Mouse (Mus musculus) lung, embryonic 16.5 days (tissue): ENCODE measurements around the gene Olfr155. TPM values are rescaled to one million over a fixed set of nuclear protein-coding genes. Genes with fewer than 3 reads are reported as not detected.

Experiments
- ATAC-seq: fragments of 200-750 bp; cut with Nextera tagmentation; 2 replicates; pipeline ENCODE4 v1.8.0; 2017; ENCODE audit warnings: low read depth, mild to moderate bottlenecking, moderate library complexity
- H3K27ac ChIP-seq: fragments of 300-500 bp; sonication (generic); 2 replicates; pipeline ENCODE4 v1.5.1; 2014; ENCODE audit warnings: mild to moderate bottlenecking, control low read depth, low read length
- H3K27me3 ChIP-seq: fragments of 300-500 bp; sonication (generic); 2 replicates; pipeline ENCODE4 v1.6.1; 2014; ENCODE audit warnings: low read depth, low read length, mixed read lengths; ENCODE audit not compliant: control insufficient read depth, insufficient read depth
- H3K36me3 ChIP-seq: fragments of 300-500 bp; sonication (generic); 2 replicates; pipeline ENCODE4 v1.6.1; 2014; ENCODE audit warnings: low read length; ENCODE audit not compliant: control insufficient read depth, insufficient read depth
- H3K4me1 ChIP-seq: fragments of 300-500 bp; sonication (generic); replicated peaks from 2 replicates; pipeline ENCODE4 v1.6.1; 2014; ENCODE audit warnings: low read length, mixed read lengths; ENCODE audit not compliant: control insufficient read depth, insufficient read depth
- H3K4me2 ChIP-seq: fragments of 300-500 bp; sonication (generic); 2 replicates; pipeline ENCODE4 v1.6.1; 2014; ENCODE audit warnings: low read depth, low read length, control low read depth
- H3K4me3 ChIP-seq: fragments of 300-500 bp; sonication (generic); 2 replicates; pipeline ENCODE4 v1.5.1; 2014; ENCODE audit warnings: mild to moderate bottlenecking, low read length, control low read depth
- H3K9ac ChIP-seq: fragments of 300-500 bp; sonication (generic); 2 replicates; pipeline ENCODE4 v1.6.1; 2014; ENCODE audit warnings: low read length, control low read depth
- H3K9me3 ChIP-seq: fragments of 300-500 bp; sonication (generic); 2 replicates; pipeline ENCODE4 v1.6.1; 2016; ENCODE audit warnings: low read length; ENCODE audit not compliant: control insufficient read depth
- WGBS: fragments of 180-500 bp; shearing (Covaris S2); extraction: QIAGEN DNeasy Blood & Tissue Kit; methylation state at CpG from one replicate; pipeline ENCODE4 v1.1.7; 2014; 5-methylcytosine and 5-hydroxymethylcytosine counted together
- polyA plus RNA-seq: library from polyadenylated mRNA; unstranded; fragments of >200 nt; fragmentation: Nextera tagmentation; extraction: Ambion mirVana; gene quantifications from 2 replicates; pipeline ENCODE4 v1.2.1, GENCODE M21; 2015

Gene Olfr155
- polyA plus RNA-seq, 1 experiment from 2014 or later = not detected

GRCm38 (mm10) chr4:43878121-43878776, 26.9 kb downstream of the Olfr155 start:
- Histone ChIP-seq H3K4me3 (no peak overlapping the region), H3K4me1 (peaks cover 17% of the 10 kb centered on the region), H3K9ac (no peak overlapping the region), H3K4me2 (no peak overlapping the region), H3K27ac (peak overlapping the region; percentile 72), H3K36me3 (no peaks in the 10 kb centered on the region), H3K9me3 (no peaks in the 10 kb centered on the region), H3K27me3 (no peaks in the 10 kb centered on the region)
- peak; percentile 26 for ATAC-seq
- WGBS = 29% methylated on average over 5 of the region's 5 CpGs

DNA sequence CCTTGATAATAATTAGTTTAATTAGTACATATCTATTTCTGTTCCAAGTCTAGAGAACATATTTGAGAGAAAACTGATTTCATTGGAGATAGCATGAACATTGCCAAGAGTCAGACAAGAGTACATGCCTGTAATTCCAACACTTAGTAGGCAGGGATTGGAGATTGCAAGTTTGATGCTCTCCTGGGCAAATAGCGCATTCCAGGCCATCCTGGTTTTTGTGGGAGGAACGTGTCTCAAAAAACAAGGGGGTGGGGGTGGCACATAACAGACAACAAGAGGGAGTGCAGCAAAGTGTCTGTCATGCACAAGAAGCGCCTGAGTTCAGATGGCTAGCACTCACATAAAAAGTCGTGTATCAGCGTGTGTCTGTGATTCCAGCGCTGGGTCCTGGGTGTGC, 28.2 kb downstream of the Olfr155 start:
- Histone ChIP-seq H3K4me2 (no peak overlapping the region), H3K4me1 (peaks cover 25% of the 10 kb centered on the region), H3K36me3 (no peaks in the 10 kb centered on the region), H3K4me3 (no peak overlapping the region), H3K9ac (no peak overlapping the region), H3K27me3 (no peaks in the 10 kb centered on the region), H3K9me3 (no peaks in the 10 kb centered on the region), H3K27ac (no peak overlapping the region)
- no peak for ATAC-seq
- 77% methylated on average over 6 of the region's 6 CpGs for WGBS

GRCm38 (mm10) chr4:43884196-43884595, 32.8 kb downstream of the Olfr155 start:
- Histone ChIP-seq H3K27me3 (no peaks in the 10 kb centered on the region), H3K4me1 (peaks cover 21% of the 10 kb centered on the region), H3K4me2 (no peak overlapping the region), H3K27ac (peak overlapping the region; percentile 73), H3K9me3 (no peaks in the 10 kb centered on the region), H3K4me3 (no peak overlapping the region), H3K9ac (no peak overlapping the region), H3K36me3 (no peaks in the 10 kb centered on the region)
- peak; percentile 79 for ATAC-seq
- WGBS = 23% methylated on average over 4 of the region's 4 CpGs

DNA sequence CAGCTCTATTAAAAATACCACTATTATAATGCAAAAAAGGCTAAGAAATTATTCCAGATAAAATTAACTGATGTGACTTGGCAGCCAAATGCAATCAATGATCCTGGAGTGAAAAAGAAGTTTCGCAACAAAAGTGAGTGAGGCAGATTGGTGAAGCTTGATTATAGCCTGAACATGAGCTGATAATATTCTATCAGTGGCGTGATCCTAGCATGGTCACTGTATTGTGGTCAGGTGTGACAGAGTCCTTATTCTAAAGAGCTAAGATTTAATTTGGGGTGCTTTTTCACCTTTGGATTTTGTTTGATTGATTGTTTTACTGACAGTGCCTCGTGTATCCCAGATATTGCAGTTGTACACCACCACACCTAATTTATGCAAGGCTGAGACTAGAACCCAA, 39.9 kb downstream of the Olfr155 start:
- Histone ChIP-seq H3K9ac (no peak overlapping the region), H3K27ac (no peak overlapping the region), H3K27me3 (no peaks in the 10 kb centered on the region), H3K36me3 (no peaks in the 10 kb centered on the region), H3K4me1 (peaks cover 3% of the 10 kb centered on the region; the same call in 1 of the 2 replicates), H3K4me3 (no peak overlapping the region), H3K4me2 (no peak overlapping the region), H3K9me3 (no peaks in the 10 kb centered on the region)
- ATAC-seq = no peak
- WGBS = 70% methylated on average over 3 of the region's 3 CpGs

DNA sequence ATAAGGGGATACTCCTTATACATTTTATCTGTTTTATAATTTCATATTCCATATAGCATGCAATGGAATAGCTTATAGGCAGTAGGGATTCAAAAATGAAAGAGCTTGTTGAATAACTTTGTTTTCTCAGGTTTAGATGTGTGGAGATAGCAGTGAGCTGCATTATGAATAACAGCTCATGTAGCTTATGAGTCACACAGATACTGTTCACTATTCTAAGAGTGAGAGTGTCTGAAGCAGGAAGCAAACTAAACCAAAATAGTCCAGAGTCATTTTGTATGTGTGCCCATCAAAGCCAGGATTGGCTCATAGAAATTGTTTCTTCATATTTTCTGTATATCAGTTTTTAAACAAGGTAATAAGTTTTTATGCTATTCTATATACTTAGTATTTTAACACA, 45.8 kb downstream of the Olfr155 start:
- Histone ChIP-seq H3K9me3 (no peaks in the 10 kb centered on the region), H3K36me3 (no peaks in the 10 kb centered on the region), H3K4me1 (no peaks in the 10 kb centered on the region), H3K4me2 (no peak overlapping the region), H3K27ac (no peak overlapping the region), H3K4me3 (no peak overlapping the region), H3K9ac (no peak overlapping the region), H3K27me3 (no peaks in the 10 kb centered on the region)
- ATAC-seq = no peak

DNA sequence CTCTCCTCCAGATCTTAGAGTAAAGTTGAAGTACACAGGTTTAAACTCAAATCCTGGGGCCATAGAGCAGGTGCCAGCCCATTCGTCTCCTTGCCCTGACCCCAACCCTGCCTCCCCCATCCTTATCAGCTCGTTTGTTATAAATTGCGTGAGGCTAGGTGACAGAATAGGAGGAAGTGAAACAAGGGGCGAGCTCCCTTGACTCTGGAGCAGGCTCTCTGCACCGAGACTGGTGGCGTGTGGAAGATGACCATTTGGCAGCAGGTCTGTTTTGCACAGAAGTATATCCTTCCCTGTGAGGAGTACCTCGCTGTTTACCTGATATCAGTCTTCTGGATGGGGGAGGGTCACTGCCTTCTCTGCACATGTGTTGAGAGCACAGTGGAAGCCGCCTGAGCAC, 47.8 kb downstream of the Olfr155 start:
- no peak overlapping the region for H3K4me2 ChIP-seq
- H3K36me3 ChIP-seq = no peaks in the 10 kb centered on the region
- no peak overlapping the region for H3K4me3 ChIP-seq
- no peaks in the 10 kb centered on the region for H3K27me3 ChIP-seq
- 27% methylated on average over 8 of the region's 8 CpGs for WGBS
- no peak for ATAC-seq
- no peaks in the 10 kb centered on the region for H3K4me1 ChIP-seq
- H3K9ac ChIP-seq = no peak overlapping the region
- no peaks in the 10 kb centered on the region for H3K9me3 ChIP-seq
- H3K27ac ChIP-seq = no peak overlapping the region

DNA sequence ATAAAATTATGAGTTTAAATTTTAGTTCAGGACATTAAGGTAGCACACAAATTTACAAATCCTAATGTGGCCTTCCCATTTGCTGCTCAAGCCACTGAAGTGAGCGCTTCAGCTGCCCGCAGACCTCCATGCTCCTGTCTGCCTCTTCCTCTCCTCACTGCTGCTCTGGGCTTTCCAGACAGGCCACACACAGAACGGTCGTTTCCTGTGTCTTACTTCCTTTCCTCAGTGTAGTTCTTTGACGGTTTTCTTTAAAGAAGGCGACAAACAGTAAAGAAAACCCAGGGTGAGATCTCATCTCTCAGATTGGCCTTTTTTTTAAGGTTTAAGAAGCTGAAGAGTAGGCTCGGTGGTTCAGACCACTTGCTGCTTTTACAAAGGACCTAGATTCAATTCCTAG, 52.3 kb downstream of the Olfr155 start:
- Histone ChIP-seq H3K4me3 (no peak overlapping the region), H3K4me2 (no peak overlapping the region), H3K4me1 (no peaks in the 10 kb centered on the region), H3K27ac (no peak overlapping the region), H3K9ac (no peak overlapping the region), H3K9me3 (no peaks in the 10 kb centered on the region), H3K27me3 (no peaks in the 10 kb centered on the region), H3K36me3 (no peaks in the 10 kb centered on the region)
- ATAC-seq = no peak
- 69% methylated on average over 7 of the region's 7 CpGs for WGBS

DNA sequence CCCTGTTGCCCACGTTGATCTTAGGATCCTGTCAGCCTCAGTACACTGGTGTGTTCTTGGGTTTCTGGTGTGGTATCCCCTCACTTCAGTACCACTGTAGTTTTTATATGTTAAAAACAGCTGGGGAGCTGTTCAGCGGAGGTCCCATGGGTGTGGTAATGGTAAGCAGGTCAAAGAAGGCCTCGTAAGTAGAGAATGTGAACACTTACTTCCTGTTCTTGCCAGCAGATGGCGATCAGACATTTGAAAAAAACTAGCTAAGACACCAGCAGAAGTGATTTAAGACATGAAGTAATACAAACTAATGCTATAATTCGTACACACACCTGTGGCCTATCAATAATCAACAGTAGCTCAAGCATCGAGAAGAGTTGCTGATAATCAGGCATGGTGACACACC, 55.1 kb downstream of the Olfr155 start:
- peaks cover 6% of the 10 kb centered on the region; the same call in 1 of the 2 replicates for H3K36me3 ChIP-seq
- no peak for ATAC-seq
- no peak overlapping the region for H3K4me2 ChIP-seq
- H3K9me3 ChIP-seq = no peaks in the 10 kb centered on the region
- H3K4me3 ChIP-seq = no peak overlapping the region
- H3K27me3 ChIP-seq = no peaks in the 10 kb centered on the region
- WGBS = 21% methylated on average over 6 of the region's 6 CpGs
- H3K9ac ChIP-seq = no peak overlapping the region
- no peaks in the 10 kb centered on the region for H3K4me1 ChIP-seq
- no peak overlapping the region for H3K27ac ChIP-seq
